ENCODE assay signal across 7 mouse cellular contexts in genomic region chr12:79296126-79296816, GRCm38 (mm10). TPM values are rescaled to one million over a fixed set of nuclear protein-coding genes. Genes with fewer than 3 reads are reported as not detected.
DNase-seq lines count a peak whose midpoint lies in the region; ATAC-seq lines count a peak whose summit lies in the region.

Gene Zfyve26, minus strand, starts transcription at chr12:79296304.

- H3K4me1 ChIP-seq in embryonic facial prominence, embryonic 11.5 days (ENCODE audit: control insufficient read depth, insufficient read depth, low read length), result no peaks in the 10 kb centered on the region
- peaks cover 15% of the 10 kb centered on the region for H3K4me1 ChIP-seq in limb, embryonic 10.5 days
- peaks cover 25% of the 10 kb centered on the region for H3K4me1 ChIP-seq in midbrain, embryonic 13.5 days (replicated peaks)

- peak; percentile 96 for ATAC-seq in embryonic facial prominence, embryonic 11.5 days (replicated peaks; ENCODE audit: insufficient number of reproducible peaks, low FRiP score, low TSS enrichment, low read depth)
- peak; percentile 79 for ATAC-seq in granulocyte monocyte progenitor cell, adult 5-6 weeks (replicated peaks; ENCODE audit: poor library complexity, severe bottlenecking)
- peak; percentile 98 for ATAC-seq in midbrain, embryonic 13.5 days

- H3K9me3 ChIP-seq in embryonic facial prominence, embryonic 11.5 days (replicated peaks; ENCODE audit: control insufficient read depth, low read length), result no peaks in the 10 kb centered on the region
- no peaks in the 10 kb centered on the region for H3K9me3 ChIP-seq in limb, embryonic 10.5 days (replicated peaks)
- no peaks in the 10 kb centered on the region for H3K9me3 ChIP-seq in midbrain, embryonic 13.5 days

- no peak within 1 kb of the TSS for H3K27ac ChIP-seq in embryonic facial prominence, embryonic 11.5 days (replicated peaks; ENCODE audit: low read depth, low read length)
- H3K27ac ChIP-seq in limb, embryonic 10.5 days, result peak within 1 kb of the TSS; percentile 89
- peak within 1 kb of the TSS; percentile 67 for H3K27ac ChIP-seq in midbrain, embryonic 13.5 days

- no peaks in the 10 kb centered on the region; the same call in 1 of the 2 replicates for H3K36me3 ChIP-seq in embryonic facial prominence, embryonic 11.5 days (replicated peaks; ENCODE audit: control insufficient read depth, insufficient read depth, low read depth, low read length)
- peaks cover 9% of the 10 kb centered on the region for H3K36me3 ChIP-seq in limb, embryonic 10.5 days
- peaks cover 4% of the 10 kb centered on the region for H3K36me3 ChIP-seq in midbrain, embryonic 13.5 days

- peak within 1 kb of the TSS; percentile 65 for H3K4me2 ChIP-seq in embryonic facial prominence, embryonic 11.5 days (ENCODE audit: low read depth, low read length)
- H3K4me2 ChIP-seq in midbrain, embryonic 13.5 days (replicated peaks), result peak within 1 kb of the TSS; percentile 61

- WGBS in embryonic facial prominence, embryonic 11.5 days, result under 1% methylated on average over 29 of the region's 29 CpGs
- under 1% methylated on average over 29 of the region's 29 CpGs for WGBS in limb, embryonic 10.5 days
- under 1% methylated on average over 29 of the region's 29 CpGs for WGBS in midbrain, embryonic 13.5 days

- peak; percentile 96 for DNase-seq in adrenal gland, postnatal 14 days
- DNase-seq in embryonic facial prominence, embryonic 11.5 days (ENCODE audit: low spot score), result peak; percentile 97
- peak; percentile 97 for DNase-seq in kidney, adult 11 months
- DNase-seq in limb, embryonic 10.5 days (ENCODE audit: low spot score), result peak; percentile 92
- peak; percentile 82 for DNase-seq in spleen, adult 12 weeks (ENCODE audit: low spot score)

- peak within 1 kb of the TSS; percentile 55 for H3K4me3 ChIP-seq in embryonic facial prominence, embryonic 11.5 days (ENCODE audit: low read depth, low read length)
- H3K4me3 ChIP-seq in limb, embryonic 10.5 days, result peak within 1 kb of the TSS; percentile 73
- peak within 1 kb of the TSS; percentile 55 for H3K4me3 ChIP-seq in midbrain, embryonic 13.5 days (replicated peaks)

- no peaks in the 10 kb centered on the region for H3K27me3 ChIP-seq in embryonic facial prominence, embryonic 11.5 days (ENCODE audit: control insufficient read depth, insufficient read depth, low read length)
- H3K27me3 ChIP-seq in limb, embryonic 10.5 days (ENCODE audit: low read depth, poor library complexity, severe bottlenecking), result no peaks in the 10 kb centered on the region
- no peaks in the 10 kb centered on the region for H3K27me3 ChIP-seq in midbrain, embryonic 13.5 days

- H3K9ac ChIP-seq in embryonic facial prominence, embryonic 11.5 days (replicated peaks; ENCODE audit: low read length), result peak within 1 kb of the TSS; percentile 64
- peak within 1 kb of the TSS; percentile 51 for H3K9ac ChIP-seq in midbrain, embryonic 13.5 days (replicated peaks)

RNA-seq across cellular contexts. Expression of gene Zfyve26, which starts in this region (rescaled TPM):
- 22.0 and 23.1 TPM in 2 replicates for total RNA-seq in adrenal gland, postnatal 14 days (2021)
- 9.7 and 12.4 TPM in 2 replicates for polyA plus RNA-seq in embryonic facial prominence, embryonic 11.5 days (2014; fragmentation: Nextera tagmentation; extraction: Ambion mirVana)
- 21.4 and 52.9 TPM in 2 replicates for total RNA-seq in granulocyte monocyte progenitor cell, adult 5-6 weeks (2014; fragmentation: Nextera tagmentation)
- total RNA-seq in granulocyte monocyte progenitor cell, adult 5-6 weeks (2017), result 12.2 and 15.8 TPM in 2 replicates
- 14.5 and 18.2 TPM in 2 replicates for polyA plus RNA-seq in limb, embryonic 10.5 days (2016; fragmentation: Nextera tagmentation; extraction: Ambion mirVana)
- polyA plus RNA-seq in midbrain, embryonic 13.5 days (2015; fragmentation: Nextera tagmentation; extraction: Ambion mirVana), result 9.0 and 13.0 TPM in 2 replicates
